Mouse (Mus musculus): Measurements from ENCODE around the gene Igsf9. TPM values are rescaled to one million over a fixed set of nuclear protein-coding genes. Genes with fewer than 3 reads are reported as not detected.

The Igsf9 gene
- polyA plus RNA-seq, 1 experiment from 2014 or later: 13.8 TPM

GRCm38 (mm10) chr1:172514213-172514529 lies 32.6 kb downstream of the Igsf9 start:
- DNase-seq (ENCODE audit: low spot score) (no peak), ATAC-seq (replicated peaks; ENCODE audit: low FRiP score) (no peak)
- no peak overlapping the region for H3K9ac ChIP-seq (ENCODE audit: low read depth, low read length)
- no peaks in the 10 kb centered on the region for H3K36me3 ChIP-seq (ENCODE audit: control insufficient read depth, insufficient read depth, low read length)
- H3K9me3 ChIP-seq (ENCODE audit: control insufficient read depth, low read length): peaks cover 4% of the 10 kb centered on the region
- WGBS: 34% methylated on average over 4 of the region's 4 CpGs
- H3K27me3 ChIP-seq (replicated peaks; ENCODE audit: control insufficient read depth, insufficient read depth, low read length): no peaks in the 10 kb centered on the region
- peak overlapping the region; percentile 86 for H3K27ac ChIP-seq (ENCODE audit: low read depth, low read length)
- H3K4me3 ChIP-seq (ENCODE audit: low read depth, low read length): peak overlapping the region; percentile 10; the same call in 1 of the 2 replicates
- H3K4me1 ChIP-seq (replicated peaks; ENCODE audit: control insufficient read depth, insufficient read depth, low read length): peaks cover 30% of the 10 kb centered on the region
- peak overlapping the region; percentile 64 for H3K4me2 ChIP-seq

- H3K4me3 ChIP-seq (ENCODE audit: low read depth, low read length): no peak overlapping the region
- 59% methylated on average over 7 of the region's 7 CpGs for WGBS
- H3K9me3 ChIP-seq (ENCODE audit: control insufficient read depth, low read length): peaks cover 4% of the 10 kb centered on the region
- peaks cover 30% of the 10 kb centered on the region for H3K4me1 ChIP-seq (replicated peaks; ENCODE audit: control insufficient read depth, insufficient read depth, low read length)
- H3K27ac ChIP-seq (ENCODE audit: low read depth, low read length): peak overlapping the region; percentile 86
- no peak for ATAC-seq (replicated peaks; ENCODE audit: low FRiP score)
- no peak for DNase-seq (ENCODE audit: low spot score)
- H3K36me3 ChIP-seq (ENCODE audit: control insufficient read depth, insufficient read depth, low read length): no peaks in the 10 kb centered on the region
- H3K27me3 ChIP-seq (replicated peaks; ENCODE audit: control insufficient read depth, insufficient read depth, low read length): no peaks in the 10 kb centered on the region
- H3K9ac ChIP-seq (ENCODE audit: low read depth, low read length): no peak overlapping the region
- peak overlapping the region; percentile 64 for H3K4me2 ChIP-seq
Observed at GRCm38 (mm10) chr1:172514551-172515268, 33.1 kb downstream of the Igsf9 start.

- peaks cover 4% of the 10 kb centered on the region for H3K9me3 ChIP-seq (ENCODE audit: control insufficient read depth, low read length)
- H3K27ac ChIP-seq (ENCODE audit: low read depth, low read length): peak overlapping the region; percentile 49; the same call in 1 of the 2 replicates
- peaks cover 34% of the 10 kb centered on the region for H3K4me1 ChIP-seq (replicated peaks; ENCODE audit: control insufficient read depth, insufficient read depth, low read length)
- no peak overlapping the region for H3K4me3 ChIP-seq (ENCODE audit: low read depth, low read length)
- DNase-seq (ENCODE audit: low spot score) (no peak), ATAC-seq (replicated peaks; ENCODE audit: low FRiP score) (0 out of 2 replicates have a peak, but pooled peaks have one; percentile 11)
- WGBS: 57% methylated on average over 1 of the region's 1 CpGs
- H3K36me3 ChIP-seq (ENCODE audit: control insufficient read depth, insufficient read depth, low read length): no peaks in the 10 kb centered on the region
- H3K4me2 ChIP-seq: no peak overlapping the region
- H3K9ac ChIP-seq (ENCODE audit: low read depth, low read length): no peak overlapping the region
- no peaks in the 10 kb centered on the region for H3K27me3 ChIP-seq (replicated peaks; ENCODE audit: control insufficient read depth, insufficient read depth, low read length)
Observed at GRCm38 (mm10) chr1:172515396-172515795, 33.8 kb downstream of the Igsf9 start.

- no peak overlapping the region for H3K27ac ChIP-seq (ENCODE audit: low read depth, low read length)
- H3K4me1 ChIP-seq (replicated peaks; ENCODE audit: control insufficient read depth, insufficient read depth, low read length): peaks cover 33% of the 10 kb centered on the region
- 71% methylated on average over 4 of the region's 4 CpGs for WGBS
- no peak overlapping the region for H3K4me3 ChIP-seq (ENCODE audit: low read depth, low read length)
- H3K9me3 ChIP-seq (ENCODE audit: control insufficient read depth, low read length): peaks cover 4% of the 10 kb centered on the region
- no peak overlapping the region for H3K4me2 ChIP-seq
- no peak overlapping the region for H3K9ac ChIP-seq (ENCODE audit: low read depth, low read length)
- peaks cover 7% of the 10 kb centered on the region; the same call in 1 of the 2 replicates for H3K27me3 ChIP-seq (replicated peaks; ENCODE audit: control insufficient read depth, insufficient read depth, low read length)
- ATAC-seq (replicated peaks; ENCODE audit: low FRiP score): no peak
- no peak for DNase-seq (ENCODE audit: low spot score)
- H3K36me3 ChIP-seq (ENCODE audit: control insufficient read depth, insufficient read depth, low read length): no peaks in the 10 kb centered on the region
Observed at GRCm38 (mm10) chr1:172518013-172518412, 36.4 kb downstream of the Igsf9 start.

GRCm38 (mm10) chr1:172519644-172520043 lies 38.1 kb downstream of the Igsf9 start:
- ATAC-seq (replicated peaks; ENCODE audit: low FRiP score) (no peak), DNase-seq (ENCODE audit: low spot score) (no peak)
- Histone ChIP-seq H3K4me3 (ENCODE audit: low read depth, low read length) (no peak overlapping the region), H3K27me3 (replicated peaks; ENCODE audit: control insufficient read depth, insufficient read depth, low read length) (peaks cover 7% of the 10 kb centered on the region; the same call in 1 of the 2 replicates), H3K36me3 (ENCODE audit: control insufficient read depth, insufficient read depth, low read length) (no peaks in the 10 kb centered on the region), H3K27ac (ENCODE audit: low read depth, low read length) (no peak overlapping the region), H3K9me3 (ENCODE audit: control insufficient read depth, low read length) (peaks cover 4% of the 10 kb centered on the region), H3K9ac (ENCODE audit: low read depth, low read length) (no peak overlapping the region), H3K4me1 (replicated peaks; ENCODE audit: control insufficient read depth, insufficient read depth, low read length) (peaks cover 19% of the 10 kb centered on the region), H3K4me2 (no peak overlapping the region)
- WGBS: 59% methylated on average over 6 of the region's 6 CpGs

- H3K9ac ChIP-seq (ENCODE audit: low read depth, low read length): no peak within 1 kb of the TSS
- H3K36me3 ChIP-seq (ENCODE audit: control insufficient read depth, insufficient read depth, low read length): no peaks in the 10 kb centered on the region
- H3K9me3 ChIP-seq (ENCODE audit: control insufficient read depth, low read length): peaks cover 4% of the 10 kb centered on the region
- peak; percentile 76 for ATAC-seq (replicated peaks; ENCODE audit: low FRiP score)
- H3K27me3 ChIP-seq (replicated peaks; ENCODE audit: control insufficient read depth, insufficient read depth, low read length): peaks cover 7% of the 10 kb centered on the region; the same call in 1 of the 2 replicates
- peak within 1 kb of the TSS; percentile 37 for H3K4me3 ChIP-seq (ENCODE audit: low read depth, low read length)
- peak within 1 kb of the TSS; percentile 61 for H3K4me2 ChIP-seq
- 5% methylated on average over 28 of the region's 28 CpGs for WGBS
- H3K27ac ChIP-seq (ENCODE audit: low read depth, low read length): no peak within 1 kb of the TSS
- DNase-seq (ENCODE audit: low spot score): peak; percentile 79
- H3K4me1 ChIP-seq (replicated peaks; ENCODE audit: control insufficient read depth, insufficient read depth, low read length): peaks cover 13% of the 10 kb centered on the region; the same call in 1 of the 2 replicates
Observed at GRCm38 (mm10) chr1:172520576-172521440, 39.2 kb downstream of the Igsf9 start, which contains the start of gene Cfap45. Cfap45 (plus strand) TSS chr1:172520801.

GRCm38 (mm10) chr1:172522524-172522923 lies 40.9 kb downstream of the Igsf9 start:
- Histone ChIP-seq H3K9ac (ENCODE audit: low read depth, low read length) (no peak overlapping the region), H3K27me3 (replicated peaks; ENCODE audit: control insufficient read depth, insufficient read depth, low read length) (peaks cover 9% of the 10 kb centered on the region), H3K4me3 (ENCODE audit: low read depth, low read length) (no peak overlapping the region), H3K4me2 (no peak overlapping the region), H3K4me1 (replicated peaks; ENCODE audit: control insufficient read depth, insufficient read depth, low read length) (peaks cover 26% of the 10 kb centered on the region), H3K27ac (ENCODE audit: low read depth, low read length) (no peak overlapping the region), H3K36me3 (ENCODE audit: control insufficient read depth, insufficient read depth, low read length) (no peaks in the 10 kb centered on the region), H3K9me3 (ENCODE audit: control insufficient read depth, low read length) (peaks cover 3% of the 10 kb centered on the region)
- DNase-seq (ENCODE audit: low spot score) (no peak), ATAC-seq (replicated peaks; ENCODE audit: low FRiP score) (no peak)
- 44% methylated on average over 7 of the region's 7 CpGs for WGBS

- H3K4me1 ChIP-seq (replicated peaks; ENCODE audit: control insufficient read depth, insufficient read depth, low read length): peaks cover 26% of the 10 kb centered on the region
- H3K9ac ChIP-seq (ENCODE audit: low read depth, low read length): no peak overlapping the region
- WGBS: 62% methylated on average over 12 of the region's 12 CpGs
- no peak overlapping the region for H3K27ac ChIP-seq (ENCODE audit: low read depth, low read length)
- H3K27me3 ChIP-seq (replicated peaks; ENCODE audit: control insufficient read depth, insufficient read depth, low read length): peaks cover 12% of the 10 kb centered on the region
- DNase-seq (ENCODE audit: low spot score) (no peak), ATAC-seq (replicated peaks; ENCODE audit: low FRiP score) (no peak)
- no peak overlapping the region for H3K4me2 ChIP-seq
- no peak overlapping the region for H3K4me3 ChIP-seq (ENCODE audit: low read depth, low read length)
- H3K36me3 ChIP-seq (ENCODE audit: control insufficient read depth, insufficient read depth, low read length): no peaks in the 10 kb centered on the region
- H3K9me3 ChIP-seq (ENCODE audit: control insufficient read depth, low read length): no peaks in the 10 kb centered on the region
Observed at GRCm38 (mm10) chr1:172523699-172524101, 42.1 kb downstream of the Igsf9 start.
